Mouse (Mus musculus) thymus, adult 2 months (tissue): ENCODE results near the gene Tescl. TPM values are rescaled to one million over a fixed set of nuclear protein-coding genes. Genes with fewer than 3 reads are reported as not detected.
A peak's percentile ranks its signal among the peaks of the same experiment; 100 is the strongest.

Experiments
- DNase-seq: peaks from one replicate; pipeline ENCODE4 v3.0.0; 2021
- H3K27ac ChIP-seq: fragments of 200-500 bp; 2 replicates; pipeline ENCODE4 v1.5.1; 2012; ENCODE audit warnings: low read length, control low read depth; ENCODE audit not compliant: control insufficient read depth, insufficient read depth
- H3K27me3 ChIP-seq: fragments of 200-500 bp; 2 replicates; pipeline ENCODE4 v1.6.1; 2012; ENCODE audit warnings: mild to moderate bottlenecking, low read length, moderate library complexity, mixed read lengths; ENCODE audit not compliant: control insufficient read depth, insufficient read depth
- H3K36me3 ChIP-seq: fragments of 200-500 bp; 2 replicates; pipeline ENCODE4 v1.6.1; 2012; ENCODE audit warnings: mild to moderate bottlenecking, low read length, moderate library complexity; ENCODE audit not compliant: control insufficient read depth, insufficient read depth
- H3K4me1 ChIP-seq: fragments of 200-500 bp; replicated peaks from 2 replicates; pipeline ENCODE4 v1.6.1; 2012; ENCODE audit warnings: low read length; ENCODE audit not compliant: control insufficient read depth, insufficient read depth
- H3K4me3 ChIP-seq: fragments of 200-500 bp; 2 replicates; pipeline ENCODE4 v1.5.1; 2012; ENCODE audit warnings: mild to moderate bottlenecking, low read length, control low read depth, moderate library complexity; ENCODE audit not compliant: control insufficient read depth, insufficient read depth
- CTCF ChIP-seq: fragments of 200-500 bp; IDR thresholded peaks from 2 replicates; pipeline ENCODE4 v1.5.1; 2012; ENCODE audit warnings: mild to moderate bottlenecking, control low read depth, low read length, moderate library complexity, borderline replicate concordance; ENCODE audit not compliant: control insufficient read depth, poor library complexity, insufficient read depth; ENCODE audit errors: extremely low read depth
- POLR2A ChIP-seq: fragments of 200-500 bp; IDR thresholded peaks from 2 replicates; pipeline ENCODE4 v1.6.1; 2012; ENCODE audit warnings: mild to moderate bottlenecking, low read length, control low read depth, moderate library complexity; ENCODE audit not compliant: control insufficient read depth, poor library complexity, insufficient read depth; ENCODE audit errors: extremely low read depth
- WGBS: fragments of 180-500 bp; shearing (Covaris S2); methylation state at CpG from one replicate; pipeline ENCODE4 v1.1.7; 2018; 5-methylcytosine and 5-hydroxymethylcytosine counted together
- polyA plus RNA-seq: library from polyadenylated mRNA; depleted of rRNA; stranded (reverse); fragments of >200 nt; gene quantifications from 2 replicates; pipeline ENCODE4 v1.2.3, GENCODE M21; 2012

Tescl gene
- polyA plus RNA-seq, 1 experiment, result 0.12 TPM

DNA sequence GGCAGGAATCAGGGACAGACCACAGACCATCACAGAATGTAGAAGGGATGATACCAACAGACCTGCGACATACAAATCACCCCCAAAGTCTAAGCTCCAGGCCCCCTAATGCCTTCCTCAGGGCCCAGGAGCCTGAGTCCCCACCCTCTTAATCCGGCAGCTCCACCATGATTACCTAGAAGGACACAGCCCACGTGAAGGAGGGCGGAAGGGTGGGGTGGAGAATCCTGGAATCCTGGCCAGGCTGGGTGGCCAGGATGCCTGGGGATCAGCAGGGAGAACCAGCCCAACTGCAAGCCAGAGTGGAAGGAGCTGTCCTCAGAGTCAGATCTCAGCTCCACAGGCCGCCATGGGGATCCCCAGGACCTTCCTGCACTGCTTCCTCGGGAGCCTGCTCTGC, 15.2 kb upstream of the Tescl start, which contains the start of gene Lypd5:
TSS of gene Lypd5 (plus strand) at position 301 of the 400 bp plus-strand sequence.
- no peak for TF ChIP-seq POLR2A
- WGBS, result 64% methylated on average over 6 of the region's 6 CpGs

DNA sequence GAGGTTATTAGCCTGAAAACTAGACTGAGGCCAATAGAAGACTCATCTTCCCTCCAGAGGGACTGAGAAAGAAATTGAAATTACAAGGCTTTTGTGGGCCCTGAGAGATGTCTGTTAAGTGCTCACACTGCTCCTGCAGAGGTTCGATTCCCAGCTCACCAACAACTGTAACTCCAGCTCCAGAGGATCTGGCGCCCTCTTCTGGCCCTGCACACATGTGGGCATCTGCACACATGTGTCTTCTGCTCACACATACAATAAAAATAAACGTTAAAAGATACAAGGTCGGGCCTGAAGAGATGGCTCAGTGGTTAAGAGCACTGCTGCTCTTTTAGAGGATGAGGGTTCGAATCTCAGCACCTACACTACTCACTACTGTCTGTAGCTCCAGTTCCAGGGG, 12.7 kb upstream of the Tescl start:
- DNase-seq, result no peak
- 72% methylated on average over 5 of the region's 5 CpGs for WGBS
- Histone ChIP-seq H3K27me3 (no peaks in the 10 kb centered on the region), H3K27ac (no peak overlapping the region), H3K4me1 (no peaks in the 10 kb centered on the region), H3K36me3 (no peaks in the 10 kb centered on the region), H3K4me3 (no peak overlapping the region)
- TF ChIP-seq CTCF, result no peak

More for the DNA sequence above, 15.2 kb upstream of the Tescl start, which contains the start of gene Lypd5:
- Histone ChIP-seq H3K27ac (no peak within 1 kb of the TSS), H3K27me3 (no peaks in the 10 kb centered on the region), H3K4me1 (no peaks in the 10 kb centered on the region), H3K36me3 (no peaks in the 10 kb centered on the region), H3K4me3 (no peak within 1 kb of the TSS)
- no peak for DNase-seq

DNA sequence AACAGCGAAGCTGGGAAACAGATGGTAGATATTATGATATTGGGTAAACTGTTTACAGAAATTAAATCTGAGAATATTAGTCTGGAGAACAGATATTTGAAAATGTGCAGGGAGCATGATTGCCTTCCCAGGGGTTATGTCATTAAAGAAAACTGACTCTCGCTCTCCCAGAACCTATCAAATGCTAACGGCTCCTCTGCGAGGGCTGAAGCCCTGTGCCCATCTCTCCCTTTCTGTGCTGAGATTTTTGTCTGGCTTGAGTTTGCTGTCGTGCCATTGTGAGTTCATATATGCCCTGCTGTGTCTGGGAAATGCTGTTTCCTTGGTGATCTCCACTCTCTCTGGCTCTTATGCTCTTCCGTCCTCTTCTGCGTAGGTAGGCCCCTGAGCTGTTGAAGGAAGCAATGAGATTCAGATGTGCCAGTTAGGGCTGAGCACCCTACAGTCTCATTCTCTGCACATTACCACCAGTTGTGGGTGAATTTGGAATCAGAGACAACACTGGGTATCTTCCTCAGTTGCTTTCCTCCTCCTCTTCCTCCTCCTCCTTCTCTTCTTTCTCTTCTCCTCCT, 10.1 kb upstream of the Tescl start:
- Histone ChIP-seq H3K36me3 (no peaks in the 10 kb centered on the region), H3K27ac (no peak overlapping the region), H3K27me3 (no peaks in the 10 kb centered on the region), H3K4me1 (no peaks in the 10 kb centered on the region), H3K4me3 (no peak overlapping the region)
- WGBS, result 82% methylated on average over 7 of the region's 7 CpGs
- TF ChIP-seq CTCF (no peak), POLR2A (no peak)
- DNase-seq, result no peak

DNA sequence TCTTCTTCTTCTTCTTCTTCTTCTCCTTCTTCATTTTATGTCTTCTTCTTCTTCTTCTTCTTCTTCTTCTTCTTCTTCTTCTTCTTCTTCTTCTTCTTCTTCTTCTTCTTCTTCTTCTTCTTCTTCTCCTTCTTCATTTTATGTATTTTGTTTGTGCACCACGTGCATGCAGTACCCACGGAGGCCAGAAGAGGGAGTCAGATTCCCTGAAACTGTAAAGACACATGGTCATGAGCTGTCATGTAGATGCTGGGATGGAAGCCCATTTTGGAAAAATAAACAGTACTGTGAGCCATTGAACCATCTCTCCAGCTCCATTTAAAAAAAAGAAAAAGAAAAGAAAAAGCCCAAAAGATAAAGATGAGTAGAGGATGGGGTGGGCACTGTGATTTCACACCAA, 4.5 kb upstream of the Tescl start:
- H3K36me3 ChIP-seq, result no peaks in the 10 kb centered on the region
- DNase-seq, result no peak
- H3K27me3 ChIP-seq, result peaks cover 2% of the 10 kb centered on the region; the same call in 1 of the 2 replicates
- H3K27ac ChIP-seq, result no peak overlapping the region
- 56% methylated on average over 2 of the region's 2 CpGs for WGBS
- H3K4me1 ChIP-seq, result no peaks in the 10 kb centered on the region
- TF ChIP-seq POLR2A (no peak), CTCF (no peak)
- H3K4me3 ChIP-seq, result no peak overlapping the region

DNA sequence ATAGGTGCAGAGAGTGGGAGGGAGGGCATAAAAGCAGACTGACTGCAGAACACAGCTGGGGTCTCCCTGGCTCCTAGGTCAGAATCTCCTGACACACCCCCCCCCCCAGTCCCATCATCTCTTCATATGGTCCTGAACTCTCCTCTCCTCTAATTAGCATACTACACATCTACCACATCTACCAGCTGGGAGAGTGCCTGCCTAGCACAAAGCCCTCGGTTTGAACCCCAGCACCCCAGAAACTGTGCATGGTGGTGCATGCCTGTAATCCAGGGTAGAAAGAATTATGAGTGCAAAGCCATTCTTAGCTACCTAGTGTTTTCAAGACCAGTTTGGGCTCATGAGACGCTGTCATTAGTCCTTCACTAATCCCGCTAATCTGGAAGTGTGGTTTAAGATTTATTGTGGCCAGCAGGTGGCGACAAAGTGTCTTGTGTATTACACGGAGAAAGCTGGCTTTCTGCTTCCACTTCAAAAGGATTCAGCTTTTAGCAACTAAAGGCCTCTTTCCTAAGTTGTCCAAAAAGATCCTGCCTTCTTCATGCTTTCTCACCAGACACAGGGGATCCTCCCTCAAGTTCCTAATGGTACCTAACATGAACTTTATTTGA, 2.1 kb upstream of the Tescl start:
- H3K4me3 ChIP-seq, result no peak overlapping the region

DNA sequence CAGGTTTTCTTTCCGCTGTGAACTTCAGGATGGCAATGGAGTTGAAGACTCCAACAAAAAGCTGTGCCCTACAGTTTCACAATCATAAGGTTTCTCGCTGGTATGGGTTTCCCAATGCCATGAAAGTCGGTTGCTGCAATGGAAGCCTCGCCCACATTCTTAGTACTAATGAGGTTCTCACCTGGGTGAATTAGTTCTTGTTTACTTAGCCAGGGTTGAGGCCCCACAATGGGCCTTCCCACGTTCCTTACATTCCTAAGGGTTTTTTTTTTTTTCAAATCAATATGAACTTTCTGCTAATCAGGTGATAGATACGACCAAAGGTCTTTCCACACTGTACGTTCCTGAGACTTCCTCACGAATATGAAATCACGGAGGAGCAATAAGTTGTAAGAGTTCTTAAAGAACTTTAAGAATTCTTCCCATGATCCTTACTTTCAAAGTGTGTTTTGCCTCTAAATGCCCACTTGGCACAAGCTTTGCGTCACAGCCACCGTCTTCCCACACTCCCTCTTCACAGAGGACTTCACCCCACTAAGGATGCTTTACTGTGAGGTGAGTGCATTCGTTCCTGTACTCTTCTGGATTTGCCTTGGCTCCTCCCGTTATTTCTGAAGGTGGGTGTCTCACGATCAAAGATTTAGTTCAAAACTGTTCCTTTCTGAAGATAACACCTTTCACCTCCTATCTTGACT, 6.3 kb downstream of the Tescl start:
- Histone ChIP-seq H3K4me3 (no peak overlapping the region), H3K27ac (no peak overlapping the region), H3K27me3 (no peaks in the 10 kb centered on the region), H3K36me3 (no peaks in the 10 kb centered on the region), H3K4me1 (no peaks in the 10 kb centered on the region)
- WGBS, result 90% methylated on average over 14 of the region's 14 CpGs
- no peak for TF ChIP-seq POLR2A
- no peak for TF ChIP-seq CTCF
- no peak for DNase-seq

More for the DNA sequence above, 2.1 kb upstream of the Tescl start:
- Histone ChIP-seq H3K36me3 (no peaks in the 10 kb centered on the region), H3K4me1 (no peaks in the 10 kb centered on the region), H3K27ac (no peak overlapping the region), H3K27me3 (peaks cover 3% of the 10 kb centered on the region; the same call in 1 of the 2 replicates)
- TF ChIP-seq CTCF, result no peak
- no peak for TF ChIP-seq POLR2A
- peak; percentile 73 for DNase-seq
- WGBS, result 4% methylated on average over 5 of the region's 5 CpGs
